In the genomic region with DNA sequence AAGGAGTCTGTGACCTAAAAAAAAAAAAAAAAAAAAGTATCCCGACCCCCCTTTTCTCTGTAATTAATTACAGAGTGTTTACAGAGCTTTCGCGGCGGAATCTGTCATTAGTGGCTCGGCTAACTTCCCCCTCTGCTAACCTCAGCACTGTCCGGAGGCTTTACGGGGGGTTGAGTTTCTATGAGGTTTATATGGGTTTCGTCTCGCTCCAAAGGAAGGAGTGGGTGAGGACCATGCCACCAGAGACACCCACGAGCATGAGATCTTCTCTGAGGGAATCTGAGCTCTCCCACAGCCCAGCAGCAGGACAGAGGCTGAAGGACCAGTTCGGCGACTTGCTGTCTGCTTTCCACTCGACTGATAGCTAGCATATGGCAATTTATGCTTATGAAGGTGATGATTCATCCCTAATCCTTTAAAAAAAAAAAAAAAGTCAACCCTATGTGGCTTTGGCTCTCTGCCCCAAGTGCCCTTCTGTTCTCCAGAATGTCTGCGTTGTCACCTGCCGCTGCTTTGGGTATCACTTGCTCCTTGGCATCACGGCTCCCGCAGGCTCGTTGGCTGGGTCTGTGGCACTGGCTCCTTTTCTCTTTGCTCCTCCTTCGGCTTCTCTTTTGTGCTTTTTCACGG, we compare ENCODE assay signal across 9 mouse cellular contexts. TPM values are rescaled to one million over a fixed set of nuclear protein-coding genes. Genes with fewer than 3 reads are reported as not detected.
DNase-seq lines count a peak whose midpoint lies in the region; ATAC-seq and TF ChIP-seq lines count a peak whose summit lies in the region.
"Had no signal": no experiment of that assay in that cellular context is flagged by ENCODE, and none has a peak within 500 bp of the region (broad histone marks: within the 10 kb centered on the region; RNA-seq: fewer than 3 reads in every experiment).

No protein-coding gene starts in this region.

- TF ChIP-seq RAD21 in MEL (IDR thresholded peaks at IDR 0.05; ENCODE audit: low read depth, low read length), result no peak

- H3K9ac ChIP-seq in MEL (ENCODE audit: control insufficient read depth, low read depth, low read length, poor library complexity, severe bottlenecking), result peak overlapping the region; percentile 41
- H3K9ac ChIP-seq in intestine, embryonic 15.5 days, result no peak overlapping the region
- H3K9ac ChIP-seq: midbrain, embryonic 12.5 days had no signal

- peaks cover 3 to 13% of the 10 kb centered on the region in 2 experiments for H3K4me1 ChIP-seq in MEL (ENCODE audit: control insufficient read depth in 1 of 2, insufficient read depth in 2 of 2, low read length in 2 of 2)
- 0 out of 2 replicates have a peak, but pooled peaks cover 9% of the 10 kb centered on the region for H3K4me1 ChIP-seq in intestine, embryonic 15.5 days (replicated peaks)
- H3K4me1 ChIP-seq in megakaryocyte, embryonic 14.5 days, result peaks cover 52% of the 10 kb centered on the region

- H3K27me3 ChIP-seq in MEL (ENCODE audit: control insufficient read depth in 1 of 2, insufficient read depth in 2 of 2, low read length in 2 of 2), result peaks cover 0 to 2% of the 10 kb centered on the region in 2 experiments; a peak in 2 of 4 replicates
- H3K27me3 ChIP-seq in intestine, embryonic 15.5 days (replicated peaks), result no peaks in the 10 kb centered on the region
- peaks cover 24% of the 10 kb centered on the region for H3K27me3 ChIP-seq in megakaryocyte, embryonic 14.5 days (replicated peaks)

- peak overlapping the region; percentile 23 to 63 for H3K4me3 ChIP-seq in MEL (ENCODE audit: control insufficient read depth in 1 of 2, insufficient read depth in 1 of 2, low read depth in 2 of 2, low read length in 2 of 2)
- H3K4me3 ChIP-seq in intestine, embryonic 15.5 days (replicated peaks), result peak overlapping the region; percentile 6
- H3K4me3 ChIP-seq in megakaryocyte, embryonic 14.5 days (replicated peaks), result peak overlapping the region; percentile 90
- H3K4me3 ChIP-seq: midbrain, embryonic 12.5 days had no signal

- TF ChIP-seq POLR2A in MEL (IDR thresholded peaks at IDR 0.05; ENCODE audit: control insufficient read depth in 1 of 2, insufficient read depth in 1 of 2, low read depth in 1 of 2, low read length in 2 of 2, poor library complexity in 1 of 2), result no peak

- TF ChIP-seq EP300 in MEL (IDR thresholded peaks at IDR 0.05; ENCODE audit: low read depth in 1 of 2, low read length in 2 of 2), result no peak

- H3K9me3 ChIP-seq in MEL (replicated peaks; ENCODE audit: insufficient read depth, low read length), result no peaks in the 10 kb centered on the region
- H3K9me3 ChIP-seq in intestine, embryonic 15.5 days, result no peaks in the 10 kb centered on the region
- H3K9me3 ChIP-seq in megakaryocyte, embryonic 14.5 days, result peaks cover 7% of the 10 kb centered on the region
- H3K9me3 ChIP-seq: midbrain, embryonic 12.5 days had no signal

- DNase-seq in layer of hippocampus, adult 11-12 months (ENCODE audit: low spot score), result peak; percentile 21
- no peak for DNase-seq in layer of hippocampus, postnatal 14 days (ENCODE audit: low spot score in 2 of 2)
- DNase-seq in MEL (ENCODE audit: low read depth, low spot score), result peak; percentile 54
- DNase-seq in cerebellum, postnatal 25 days, result peak; percentile 89 to 93
- DNase-seq in urinary bladder, postnatal 36 days (ENCODE audit: low spot score in 2 of 2), result peak; percentile 33 to 36
- DNase-seq in spleen, adult 12 weeks (ENCODE audit: low spot score), result no peak

- peak; percentile 75 for ATAC-seq in intestine, embryonic 15.5 days

- no peaks in the 10 kb centered on the region; a peak in 1 of 4 replicates for H3K36me3 ChIP-seq in MEL (ENCODE audit: control insufficient read depth in 1 of 2, insufficient read depth in 2 of 2, low read length in 2 of 2)
- H3K36me3 ChIP-seq in intestine, embryonic 15.5 days, result no peaks in the 10 kb centered on the region
- H3K36me3 ChIP-seq in megakaryocyte, embryonic 14.5 days (replicated peaks; ENCODE audit: low read length), result peaks cover 5% of the 10 kb centered on the region
- H3K36me3 ChIP-seq: midbrain, embryonic 12.5 days had no signal

- TF ChIP-seq CTCF in MEL (IDR thresholded peaks at IDR 0.05 in 2 of 3, conservative IDR thresholded peaks at IDR 0.05 in 1 of 3; ENCODE audit: control insufficient read depth in 1 of 3, insufficient read depth in 1 of 3, low read depth in 2 of 3, low read length in 3 of 3, poor library complexity in 1 of 3, severe bottlenecking in 1 of 3), result no peak

- H3K27ac ChIP-seq in MEL (ENCODE audit: control insufficient read depth, low read depth, low read length), result no peak overlapping the region
- no peak overlapping the region for H3K27ac ChIP-seq in intestine, embryonic 15.5 days
- H3K27ac ChIP-seq: midbrain, embryonic 12.5 days had no signal

- H3K4me2 ChIP-seq in intestine, embryonic 15.5 days (replicated peaks), result peak overlapping the region; percentile 42
- H3K4me2 ChIP-seq: midbrain, embryonic 12.5 days had no signal

- no peaks in the 10 kb centered on the region for H3K79me2 ChIP-seq in MEL (ENCODE audit: control insufficient read depth, insufficient read depth, low read length, poor library complexity)

- 8% methylated on average over 20 of the region's 20 CpGs for WGBS in intestine, embryonic 15.5 days

TF ChIP-seq in MEL, 35 proteins besides CTCF, POLR2A, EP300 and RAD21:
- TF ChIP-seq TAL1 (IDR thresholded peaks at IDR 0.05; ENCODE audit: low read length), result no peak
- TF ChIP-seq ZNF384 (IDR thresholded peaks at IDR 0.05; ENCODE audit: low read depth, low read length), result peak; percentile 68

RNA-seq across cellular contexts. Expression of a gene that starts 55.8 kb away (rescaled TPM):
- total RNA-seq in layer of hippocampus, postnatal 14 days (2021), result 10 to 100 TPM; 38.4 to 40.2 TPM
- total RNA-seq in MEL (2012; rRNA removed), result 5.4 and 6.7 TPM in 2 replicates
- 10 to 100 TPM; 21.2 to 76.5 TPM for polyA plus RNA-seq in MEL (2012; ENCODE audit: insufficient read depth in 1 of 2, insufficient read length in 2 of 2, low read depth in 1 of 2, low replicate concordance in 2 of 2, missing spikeins in 1 of 2)
- polyA plus RNA-seq in intestine, embryonic 15.5 days (2015; fragmentation: Nextera tagmentation; extraction: Ambion mirVana), result 23.1 and 24.8 TPM in 2 replicates
- 68.2 and 178 TPM in 2 replicates for polyA plus RNA-seq in megakaryocyte, embryonic 14.5 days (2012; ENCODE audit: insufficient read depth, low replicate concordance)

Comparison
In these comparisons a context has a peak if more than half of its experiments do, and no peak if none do; other contexts are left out.
1. DNase-seq: peak in layer of hippocampus, adult 11-12 months (single experiment), MEL (single experiment), cerebellum, postnatal 25 days (2 of 2) and urinary bladder, postnatal 36 days (2 of 2); none in layer of hippocampus, postnatal 14 days (0 of 2) and spleen, adult 12 weeks (single experiment).
2. H3K4me3 ChIP-seq: peak in every context shown above with its lines; median percentile 90 in megakaryocyte, embryonic 14.5 days; 43 in MEL; 6 in intestine, embryonic 15.5 days.